Mouse (Mus musculus) CH12.LX (cell line): ENCODE measurements at regions not wholly inside any gene's neighbourhood (a gene's known extent, or its start where the extent isn't known, plus 50 kb on each side); places are given as distances from the start of the nearest gene placed in this dataset.

ENCODE experiments used
- CHD2 ChIP-seq: IDR thresholded peaks from 2 replicates; pipeline ENCODE4 v1.6.1; 2011; ENCODE audit warnings: low read length, improper control_type of control experiment
- HCFC1 ChIP-seq: IDR thresholded peaks from 2 replicates; pipeline ENCODE4 v1.6.1; 2012; ENCODE audit warnings: low read depth, mild to moderate bottlenecking, inconsistent platforms, low read length, improper control_type of control experiment
- MAX ChIP-seq: IDR thresholded peaks from 2 replicates; pipeline ENCODE4 v1.6.1; 2011; ENCODE audit warnings: low read length, improper control_type of control experiment
- NELFE ChIP-seq: IDR thresholded peaks from 2 replicates; pipeline ENCODE4 v1.6.1; 2011; ENCODE audit warnings: low read depth, low read length, improper control_type of control experiment
- USF1 ChIP-seq: IDR thresholded peaks from 2 replicates; pipeline ENCODE4 v1.6.1; 2014; ENCODE audit warnings: low read depth, mild to moderate bottlenecking, inconsistent platforms, low read length, improper control_type of control experiment

- no peak for TF ChIP-seq HCFC1
- no peak for TF ChIP-seq USF1
- TF ChIP-seq MAX, result no peak
- TF ChIP-seq CHD2, result no peak
- no peak for TF ChIP-seq NELFE
These were observed 220.1 kb downstream of the Ktn1 start for GRCm38 (mm10) chr14:47868258-47868780.
